Mouse (Mus musculus) adrenal gland, adult 10 weeks (tissue): Measurements from ENCODE around the gene Pycard. TPM values are rescaled to one million over a fixed set of nuclear protein-coding genes. Genes with fewer than 3 reads are reported as not detected.

Experiments used
- polyA plus RNA-seq: library from polyadenylated mRNA; stranded (reverse); fragments of 350-450 nt; fragmentation: Illumina TruSeq; extraction: RNeasy Lipid Tissue Mini Kit (QIAGEN cat#74804); gene quantifications from one replicate; pipeline ENCODE4 v1.2.3, GENCODE M21; 2014; ENCODE audit warnings: low read depth, low replicate concordance

Gene Pycard
- 2.3 TPM for polyA plus RNA-seq

GRCm38 (mm10) chr7:127993341-127993977 lies at the start of gene Pycard:
TSS of gene Pycard (minus strand) at chr7:127993867.

DNA sequence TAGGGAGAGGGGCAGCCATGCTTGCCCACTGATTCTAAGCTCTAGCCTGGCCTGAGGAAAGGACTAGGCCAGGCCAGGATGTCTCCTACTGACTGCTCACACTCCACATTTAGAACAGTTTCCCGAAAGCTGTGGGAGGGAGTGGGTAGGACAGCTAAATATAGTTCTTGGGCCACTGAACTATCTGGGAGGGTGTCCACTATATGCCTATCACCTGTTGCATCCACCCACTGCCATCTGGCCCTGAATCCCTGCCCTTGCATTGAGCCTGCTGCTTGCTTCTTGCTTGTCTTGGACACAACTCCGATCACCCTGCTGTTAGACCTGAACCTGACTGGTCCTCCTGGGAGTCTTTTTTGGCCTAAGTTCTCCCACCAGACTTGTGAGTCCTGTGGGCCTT lies 10.0 kb upstream of the Pycard start, which contains the start of gene Trim72:
TSS of gene Trim72 (plus strand) at position 262 of the 400 bp plus-strand sequence.

DNA sequence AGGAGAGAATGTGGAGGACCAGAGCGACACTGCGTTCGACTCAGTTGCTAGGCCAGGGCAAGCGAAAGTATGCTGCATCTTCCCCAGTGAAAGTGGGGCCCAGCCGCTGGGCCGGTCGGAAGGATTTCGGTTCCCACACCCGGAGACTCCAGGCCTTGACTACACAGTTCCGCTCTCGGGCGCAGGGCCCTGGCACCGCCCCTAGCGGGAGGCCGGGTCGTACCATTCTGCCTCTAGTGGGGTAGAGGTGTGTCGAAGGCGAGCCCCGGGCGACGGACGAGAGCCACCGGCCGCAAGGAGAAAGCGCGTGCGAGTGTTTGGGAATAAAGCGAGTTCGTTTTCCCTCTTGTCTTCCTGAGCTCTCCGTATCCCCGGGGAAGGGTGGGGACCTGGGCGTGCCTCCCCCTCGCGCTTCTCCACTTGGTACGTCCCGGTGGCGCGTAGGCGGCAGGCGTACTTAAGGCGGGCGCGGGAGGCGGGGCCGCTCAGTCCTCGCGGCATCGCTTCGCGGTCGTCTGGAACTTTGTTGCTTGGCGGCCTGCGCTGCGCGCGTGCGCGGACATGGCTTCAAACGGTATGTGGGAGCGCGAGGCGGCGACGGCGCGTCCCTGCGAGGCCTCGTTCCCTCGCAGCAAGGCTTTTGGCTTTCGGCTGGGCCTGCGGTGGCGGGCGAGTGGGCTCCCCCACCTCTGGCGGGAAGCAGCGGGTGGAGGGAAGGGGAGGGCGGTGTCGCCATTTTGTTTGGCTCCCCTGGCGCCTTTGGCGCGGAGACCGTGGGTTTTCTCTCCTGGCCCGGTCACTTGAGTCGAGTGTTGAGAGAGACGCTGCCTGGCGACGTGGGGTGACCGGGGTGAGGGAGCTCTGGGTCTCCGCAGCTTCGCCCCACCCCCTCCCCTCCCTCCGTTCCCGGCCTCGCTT lies 26.4 kb downstream of the Pycard start, which contains the start of gene Fus:
TSS of gene Fus (plus strand) at position 454 of the 918 bp plus-strand sequence.

GRCm38 (mm10) chr7:127946470-127947023 lies 47.1 kb downstream of the Pycard start, which contains the start of gene Prss36:
TSS of gene Prss36 (minus strand) at chr7:127946725.

Other genes with a start within 250 kb of the Pycard start
- gene Fbxl19, start 249.3 kb downstream of the Pycard start, polyA plus RNA-seq, result 0.29 TPM
- 5.6 TPM for gene Orai3, start 224.1 kb downstream of the Pycard start, polyA plus RNA-seq
- gene Setd1a, start 217.2 kb downstream of the Pycard start, polyA plus RNA-seq, result 7.7 TPM
- gene Gm49388, start 208.3 kb downstream of the Pycard start, polyA plus RNA-seq, result not detected
- gene Hsd3b7, start 193.3 kb downstream of the Pycard start, polyA plus RNA-seq, result 17.3 TPM
- gene Stx4a, start 169.6 kb downstream of the Pycard start, polyA plus RNA-seq, result 16.9 TPM
- gene Stx1b, start 169.3 kb downstream of the Pycard start, polyA plus RNA-seq, result 0.93 TPM
- 7.7 TPM for gene Zfp646, start 117.6 kb downstream of the Pycard start, polyA plus RNA-seq
- 3.4 TPM for gene Zfp668, start 117.0 kb downstream of the Pycard start, polyA plus RNA-seq
- gene Prss53, start 102.9 kb downstream of the Pycard start, polyA plus RNA-seq, result not detected
- not detected for gene Gm21974, start 98.4 kb downstream of the Pycard start, polyA plus RNA-seq
- gene Vkorc1, start 98.2 kb downstream of the Pycard start, polyA plus RNA-seq, result 40.1 TPM
- 4.7 TPM for gene Bckdk, start 89.8 kb downstream of the Pycard start, polyA plus RNA-seq
- 8.5 TPM for gene Kat8, start 81.4 kb downstream of the Pycard start, polyA plus RNA-seq
- not detected for gene Prss8, start 63.8 kb downstream of the Pycard start, polyA plus RNA-seq
- gene Prss36, start 47.1 kb downstream of the Pycard start, polyA plus RNA-seq, result not detected
- gene Fus, start 26.4 kb downstream of the Pycard start, polyA plus RNA-seq, result 456 TPM
- not detected for gene Trim72, start 10.1 kb upstream of the Pycard start, polyA plus RNA-seq
- 4.1 TPM for gene Itgam, start 68.8 kb upstream of the Pycard start, polyA plus RNA-seq
- not detected for gene Gm49368, start 68.8 kb upstream of the Pycard start, polyA plus RNA-seq
- 0.99 TPM for gene Itgax, start 135.7 kb upstream of the Pycard start, polyA plus RNA-seq
- not detected for gene Itgad, start 160.5 kb upstream of the Pycard start, polyA plus RNA-seq
- not detected for gene Cox6a2, start 212.5 kb upstream of the Pycard start, polyA plus RNA-seq
- 0.70 TPM for gene Armc5, start 243.5 kb upstream of the Pycard start, polyA plus RNA-seq
- gene 9130023H24Rik, start 244.2 kb upstream of the Pycard start, polyA plus RNA-seq, result 5.8 TPM